Mouse (Mus musculus) activated CD4-positive, CD25-positive, alpha-beta regulatory T cell, adult 9 weeks (primary cell): ENCODE results near the gene Gm21883. TPM values are rescaled to one million over a fixed set of nuclear protein-coding genes. Genes with fewer than 3 reads are reported as not detected.

Experiments
- polyA plus RNA-seq: library from polyadenylated mRNA; unstranded; fragments of 100-300 nt; shearing (Covaris generic); gene quantifications from one replicate; pipeline ENCODE4 v1.2.1, GENCODE M21; 2017

The Gm21883 gene
- not detected for polyA plus RNA-seq

DNA sequence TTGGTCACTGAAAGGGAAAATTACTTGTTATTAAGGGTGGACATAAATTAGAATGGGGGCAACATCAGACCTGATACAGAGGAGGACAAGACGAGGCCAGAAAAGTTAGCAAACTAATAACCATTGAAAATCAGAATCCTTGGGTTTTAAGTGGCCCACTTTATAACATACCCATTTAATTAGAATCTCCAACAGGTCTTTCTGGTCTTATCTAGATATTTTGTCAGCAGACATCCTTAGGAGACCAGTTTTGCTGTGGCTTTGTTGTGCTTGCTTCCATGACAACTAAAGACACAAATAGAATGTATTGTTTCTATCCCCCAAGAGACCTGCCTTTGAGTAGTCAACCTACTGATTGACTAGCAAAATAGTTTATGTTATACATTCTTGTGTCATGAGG is at the start of gene Gm21883:
Gm21883 (minus strand) TSS at position 101 of the 400 bp plus-strand sequence.

DNA sequence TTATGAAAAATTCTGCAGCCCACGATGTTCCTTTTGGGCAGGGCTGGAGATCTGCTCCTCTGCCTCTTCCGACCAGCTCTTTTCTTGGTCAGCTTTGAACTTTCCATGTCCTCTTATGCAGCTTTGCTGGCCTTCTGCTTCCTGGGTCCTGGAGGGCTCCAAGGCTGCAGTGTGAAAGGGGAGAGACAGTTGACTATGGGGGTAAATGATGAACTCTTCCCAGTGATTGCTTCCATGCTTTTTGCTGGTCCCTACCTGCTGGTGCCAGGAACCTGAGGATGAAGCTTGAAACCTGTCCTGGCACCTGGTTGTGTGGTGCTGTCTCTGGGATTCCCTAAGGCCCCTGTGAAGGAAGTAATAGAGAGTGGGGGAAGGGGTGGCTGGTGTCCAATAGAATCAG is 44.7 kb upstream of the Gm21883 start, which contains the start of gene Spin2e:
Spin2e (minus strand) TSS at position 101 of the 400 bp plus-strand sequence.

Other genes starting within 250 kb of the Gm21883 start
- gene Btbd35f26, start 237.8 kb downstream of the Gm21883 start, polyA plus RNA-seq, result not detected
- not detected for gene Btbd35f19, start 190.4 kb downstream of the Gm21883 start, polyA plus RNA-seq
- not detected for gene Spin2e, start 44.6 kb upstream of the Gm21883 start, polyA plus RNA-seq
- not detected for gene Btbd35f25, start 142.9 kb upstream of the Gm21883 start, polyA plus RNA-seq